Mouse (Mus musculus) brain, adult 2 months (tissue): ENCODE measurements at regions not wholly inside any gene's neighbourhood (a gene's known extent, or its start where the extent isn't known, plus 50 kb on each side); places are given as distances from the start of the nearest gene placed in this dataset.
"Not testable (repeated sequence)": the region's sequence is repeated elsewhere in the genome, so short reads cannot be mapped to it uniquely, and the experiment has no call there.

Experiments used
- DNase-seq: peaks from one replicate; pipeline ENCODE4 v3.0.0; 2011; ENCODE audit warnings: low read depth, low spot score

GRCm38 (mm10) chr11:22420003-22420723 is 78.1 kb upstream of the Ehbp1 start:
- peak; percentile 18 for DNase-seq

- DNase-seq, result no peak
Observed at GRCm38 (mm10) chr11:22421762-22422161, 79.7 kb upstream of the Ehbp1 start.

- DNase-seq, result peak; percentile 82
Observed at GRCm38 (mm10) chr11:22437140-22437850, 74.6 kb upstream of the Tmem17 start.

- no peak for DNase-seq
Observed at GRCm38 (mm10) chr11:22437851-22438215, 74.1 kb upstream of the Tmem17 start.

- DNase-seq, result no peak
Observed at GRCm38 (mm10) chr11:22438441-22439066, 73.3 kb upstream of the Tmem17 start.

- DNase-seq, result peak; percentile 87
Observed at GRCm38 (mm10) chr11:22440521-22440920, 71.4 kb upstream of the Tmem17 start.

GRCm38 (mm10) chr11:22453161-22453560 is 58.7 kb upstream of the Tmem17 start:
- DNase-seq, result no peak

GRCm38 (mm10) chr11:22456286-22456685 is 55.6 kb upstream of the Tmem17 start:
- DNase-seq, result no peak

GRCm38 (mm10) chr11:22457220-22457619 is 54.7 kb upstream of the Tmem17 start:
- DNase-seq, result no peak

- no peak for DNase-seq
Observed at GRCm38 (mm10) chr11:22458951-22459703, 52.8 kb upstream of the Tmem17 start.

- not testable (repeated sequence) for DNase-seq
Observed at GRCm38 (mm10) chr11:22461019-22461735, 50.7 kb upstream of the Tmem17 start.
